Mouse (Mus musculus): Measurements from ENCODE around the gene Plxnd1. TPM values are rescaled to one million over a fixed set of nuclear protein-coding genes. Genes with fewer than 3 reads are reported as not detected.

Gene Plxnd1
- polyA plus RNA-seq, 1 experiment from 2014 or later, result 45.2 TPM

DNA sequence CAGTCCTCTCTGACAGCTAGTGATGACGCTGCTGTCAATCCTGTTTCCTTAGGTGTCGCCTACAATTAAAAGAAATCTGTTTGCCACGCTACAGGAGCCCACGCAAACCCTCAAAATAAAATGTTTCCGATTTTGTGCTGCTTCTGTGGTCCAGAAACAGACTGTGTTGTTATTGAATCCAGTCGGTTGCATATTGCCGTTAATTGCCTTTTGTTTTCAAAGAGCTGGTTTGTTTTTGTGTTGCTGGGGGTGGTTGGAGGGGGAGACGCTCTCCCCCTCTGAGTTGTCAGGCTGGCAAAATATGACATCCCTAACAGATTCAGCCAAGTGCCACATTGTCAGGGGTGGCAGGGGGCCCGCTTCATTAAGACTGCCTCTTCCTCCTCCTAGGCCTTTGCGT, 81.3 kb downstream of the Plxnd1 start:
- Histone ChIP-seq H3K36me3 (ENCODE audit: control insufficient read depth, insufficient read depth, low read length) (no peaks in the 10 kb centered on the region), H3K4me3 (ENCODE audit: low read length) (no peak overlapping the region), H3K27ac (ENCODE audit: low read length) (no peak overlapping the region), H3K9ac (ENCODE audit: low read length) (no peak overlapping the region), H3K27me3 (ENCODE audit: control insufficient read depth, insufficient read depth, low read depth, low read length) (no peaks in the 10 kb centered on the region), H3K9me3 (ENCODE audit: control insufficient read depth, low read length) (no peaks in the 10 kb centered on the region), H3K4me1 (replicated peaks; ENCODE audit: control insufficient read depth, insufficient read depth, low read length) (peaks cover 12% of the 10 kb centered on the region), H3K4me2 (ENCODE audit: low read depth, low read length) (no peak overlapping the region)
- ATAC-seq (ENCODE audit: low read depth), result no peak
- 83% methylated on average over 10 of the region's 10 CpGs for WGBS

DNA sequence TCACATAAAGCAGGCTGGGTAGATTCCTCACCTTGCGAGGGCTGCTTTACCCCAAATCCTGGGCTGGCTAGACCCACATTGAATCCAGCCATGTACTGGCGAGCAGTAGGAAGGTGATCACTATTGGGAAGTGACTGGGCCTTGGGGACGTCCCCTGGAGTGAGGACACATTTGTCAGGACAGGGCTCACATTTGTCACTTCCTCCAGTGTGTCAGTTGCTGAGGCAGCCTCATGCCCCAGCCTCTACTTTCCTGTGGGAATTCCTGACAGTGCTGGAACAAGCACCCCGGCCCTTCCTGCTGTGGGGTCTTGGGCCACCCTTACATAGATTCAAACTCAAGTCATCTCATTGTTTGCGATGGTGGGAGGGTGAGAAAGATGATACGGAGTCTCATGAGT, 83.0 kb downstream of the Plxnd1 start:
- Histone ChIP-seq H3K27me3 (ENCODE audit: control insufficient read depth, insufficient read depth, low read depth, low read length) (no peaks in the 10 kb centered on the region), H3K9me3 (ENCODE audit: control insufficient read depth, low read length) (no peaks in the 10 kb centered on the region), H3K4me1 (replicated peaks; ENCODE audit: control insufficient read depth, insufficient read depth, low read length) (peaks cover 16% of the 10 kb centered on the region), H3K9ac (ENCODE audit: low read length) (no peak overlapping the region; the same call in 1 of the 2 replicates), H3K27ac (ENCODE audit: low read length) (no peak overlapping the region), H3K4me3 (ENCODE audit: low read length) (no peak overlapping the region), H3K4me2 (ENCODE audit: low read depth, low read length) (no peak overlapping the region), H3K36me3 (ENCODE audit: control insufficient read depth, insufficient read depth, low read length) (peaks cover 5% of the 10 kb centered on the region)
- WGBS, result 70% methylated on average over 6 of the region's 6 CpGs
- no peak for ATAC-seq (ENCODE audit: low read depth)

DNA sequence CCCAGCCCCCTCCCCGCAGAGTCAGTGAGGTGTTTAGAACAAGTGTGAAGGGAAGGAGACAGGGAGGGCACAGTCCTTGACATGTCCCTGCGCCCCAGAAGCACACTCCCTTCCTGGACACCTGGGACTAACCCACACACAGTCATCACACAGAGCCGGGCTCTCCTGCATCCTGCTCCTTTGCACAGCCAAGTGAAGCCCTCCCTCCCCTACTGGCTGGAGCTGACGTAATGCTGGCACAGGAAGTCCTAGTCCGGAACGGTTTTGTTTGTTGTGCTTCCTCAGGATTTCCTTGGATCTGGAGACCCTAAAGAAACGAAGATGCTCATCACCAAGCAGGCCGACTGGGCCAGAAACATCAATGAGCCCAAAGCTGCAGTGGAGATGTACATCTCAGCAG, 84.9 kb downstream of the Plxnd1 start:
- 24% methylated on average over 8 of the region's 8 CpGs for WGBS
- Histone ChIP-seq H3K27me3 (ENCODE audit: control insufficient read depth, insufficient read depth, low read depth, low read length) (no peaks in the 10 kb centered on the region), H3K4me1 (replicated peaks; ENCODE audit: control insufficient read depth, insufficient read depth, low read length) (peaks cover 21% of the 10 kb centered on the region), H3K4me2 (ENCODE audit: low read depth, low read length) (no peak overlapping the region), H3K27ac (ENCODE audit: low read length) (peak overlapping the region; percentile 66), H3K9me3 (ENCODE audit: control insufficient read depth, low read length) (no peaks in the 10 kb centered on the region), H3K4me3 (ENCODE audit: low read length) (no peak overlapping the region), H3K36me3 (ENCODE audit: control insufficient read depth, insufficient read depth, low read length) (peaks cover 5% of the 10 kb centered on the region), H3K9ac (ENCODE audit: low read length) (no peak overlapping the region)
- peak; percentile 84 for ATAC-seq (ENCODE audit: low read depth)

DNA sequence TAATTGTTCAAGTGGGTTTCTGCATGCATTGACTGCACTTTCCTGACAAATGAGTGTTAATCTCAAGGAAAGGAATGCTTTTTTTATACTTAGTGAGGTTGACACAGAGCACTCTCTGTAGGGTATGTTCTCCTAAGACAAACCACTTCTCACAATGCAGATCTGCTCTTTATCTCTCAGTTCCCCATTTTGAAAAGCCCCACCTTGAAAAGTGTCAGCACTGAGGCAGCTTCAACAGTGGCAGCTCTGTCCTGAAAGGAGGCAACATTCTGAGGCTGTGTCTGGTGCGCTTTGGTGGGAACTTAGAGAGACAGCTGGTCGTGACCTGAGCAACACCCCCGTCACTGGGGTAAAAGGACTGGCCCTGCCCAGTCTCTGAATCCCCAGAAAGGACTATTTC, 85.8 kb downstream of the Plxnd1 start:
- Histone ChIP-seq H3K4me1 (replicated peaks; ENCODE audit: control insufficient read depth, insufficient read depth, low read length) (peaks cover 27% of the 10 kb centered on the region), H3K9me3 (ENCODE audit: control insufficient read depth, low read length) (no peaks in the 10 kb centered on the region), H3K27me3 (ENCODE audit: control insufficient read depth, insufficient read depth, low read depth, low read length) (no peaks in the 10 kb centered on the region), H3K4me3 (ENCODE audit: low read length) (no peak overlapping the region), H3K4me2 (ENCODE audit: low read depth, low read length) (no peak overlapping the region), H3K36me3 (ENCODE audit: control insufficient read depth, insufficient read depth, low read length) (peaks cover 5% of the 10 kb centered on the region), H3K27ac (ENCODE audit: low read length) (peak overlapping the region; percentile 66), H3K9ac (ENCODE audit: low read length) (no peak overlapping the region)
- ATAC-seq (ENCODE audit: low read depth), result no peak
- WGBS, result 79% methylated on average over 3 of the region's 3 CpGs

DNA sequence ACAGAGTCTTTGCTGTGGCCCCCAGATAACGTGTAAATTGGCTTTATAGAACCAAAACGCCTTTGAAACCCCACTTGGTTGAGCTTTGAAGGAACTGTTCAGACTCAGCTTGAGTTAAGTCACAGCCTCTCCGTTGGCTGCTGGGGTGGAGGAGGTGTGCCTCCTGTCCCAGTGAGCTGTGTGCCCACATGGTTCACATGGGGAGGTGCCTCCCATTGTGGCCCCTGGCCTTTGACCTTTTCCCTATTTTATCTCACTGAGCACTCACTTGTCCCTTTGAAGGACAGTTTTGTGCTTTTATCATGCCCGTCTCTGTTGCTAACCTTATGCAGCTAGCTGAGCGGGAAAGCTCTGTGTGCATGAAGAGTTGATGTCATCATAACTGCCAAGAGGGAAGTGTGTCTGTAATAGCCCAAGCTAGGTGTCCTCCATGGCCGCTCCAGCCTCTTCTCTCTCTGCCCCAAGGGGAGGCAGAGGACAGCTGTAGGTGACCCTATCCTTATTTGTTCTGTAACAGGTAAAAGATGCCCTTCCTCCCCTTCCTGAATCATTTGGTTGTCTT, 86.3 kb downstream of the Plxnd1 start:
- no peak overlapping the region for H3K4me3 ChIP-seq (ENCODE audit: low read length)
- H3K9ac ChIP-seq (ENCODE audit: low read length), result no peak overlapping the region
- H3K36me3 ChIP-seq (ENCODE audit: control insufficient read depth, insufficient read depth, low read length), result peaks cover 5% of the 10 kb centered on the region
- H3K27ac ChIP-seq (ENCODE audit: low read length), result peak overlapping the region; percentile 15; the same call in 1 of the 2 replicates
- ATAC-seq (ENCODE audit: low read depth), result no peak
- H3K9me3 ChIP-seq (ENCODE audit: control insufficient read depth, low read length), result no peaks in the 10 kb centered on the region
- H3K4me2 ChIP-seq (ENCODE audit: low read depth, low read length), result no peak overlapping the region
- peaks cover 27% of the 10 kb centered on the region for H3K4me1 ChIP-seq (replicated peaks; ENCODE audit: control insufficient read depth, insufficient read depth, low read length)
- WGBS, result 35% methylated on average over 6 of the region's 6 CpGs
- no peaks in the 10 kb centered on the region for H3K27me3 ChIP-seq (ENCODE audit: control insufficient read depth, insufficient read depth, low read depth, low read length)

DNA sequence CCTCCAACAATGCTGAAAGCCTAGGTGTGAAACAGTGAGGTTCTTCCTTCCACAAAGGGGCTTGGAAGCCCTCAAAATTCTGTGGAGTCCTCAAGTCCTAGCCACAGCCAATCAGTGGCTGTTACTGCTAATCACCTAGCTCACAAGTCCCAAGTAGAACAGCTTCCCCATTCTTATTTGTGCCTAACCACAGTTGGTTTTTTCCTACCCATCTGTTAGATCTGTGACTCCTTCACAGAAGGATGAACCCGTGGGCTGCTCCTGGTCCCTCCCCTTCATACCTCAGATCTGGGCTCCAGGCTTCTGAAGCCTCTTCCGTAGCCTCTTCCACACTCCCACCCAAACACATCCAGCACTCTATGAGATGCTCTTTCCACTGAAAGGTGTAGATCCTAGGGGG, 87.9 kb downstream of the Plxnd1 start:
- no peak for ATAC-seq (ENCODE audit: low read depth)
- Histone ChIP-seq H3K4me1 (replicated peaks; ENCODE audit: control insufficient read depth, insufficient read depth, low read length) (peaks cover 27% of the 10 kb centered on the region), H3K4me3 (ENCODE audit: low read length) (no peak overlapping the region), H3K36me3 (ENCODE audit: control insufficient read depth, insufficient read depth, low read length) (peaks cover 5% of the 10 kb centered on the region), H3K4me2 (ENCODE audit: low read depth, low read length) (no peak overlapping the region), H3K27ac (ENCODE audit: low read length) (no peak overlapping the region), H3K9me3 (ENCODE audit: control insufficient read depth, low read length) (no peaks in the 10 kb centered on the region), H3K27me3 (ENCODE audit: control insufficient read depth, insufficient read depth, low read depth, low read length) (no peaks in the 10 kb centered on the region), H3K9ac (ENCODE audit: low read length) (no peak overlapping the region)
- WGBS, result 71% methylated on average over 2 of the region's 2 CpGs

DNA sequence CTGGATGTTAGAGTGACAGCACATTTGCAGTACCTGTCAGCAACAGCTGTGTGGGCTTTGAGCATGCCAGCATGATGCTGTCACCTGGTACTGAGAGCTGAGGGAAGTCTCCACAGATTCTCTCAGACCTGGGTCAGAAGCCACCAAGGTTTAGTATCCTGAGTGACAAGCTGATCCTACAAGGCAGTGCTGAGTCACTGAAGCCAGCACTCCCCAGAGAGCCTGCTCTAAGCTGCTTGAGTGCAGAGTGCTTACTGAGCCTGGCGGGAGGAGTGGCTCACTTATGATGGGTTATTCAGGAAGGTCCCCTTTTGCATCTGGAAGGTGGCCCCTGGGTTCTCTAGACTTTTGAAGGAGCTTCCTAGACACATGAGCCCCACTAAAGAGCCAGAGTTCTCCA, 88.3 kb downstream of the Plxnd1 start:
- Histone ChIP-seq H3K4me1 (replicated peaks; ENCODE audit: control insufficient read depth, insufficient read depth, low read length) (peaks cover 27% of the 10 kb centered on the region), H3K4me2 (ENCODE audit: low read depth, low read length) (no peak overlapping the region), H3K4me3 (ENCODE audit: low read length) (no peak overlapping the region), H3K9ac (ENCODE audit: low read length) (no peak overlapping the region), H3K9me3 (ENCODE audit: control insufficient read depth, low read length) (no peaks in the 10 kb centered on the region), H3K36me3 (ENCODE audit: control insufficient read depth, insufficient read depth, low read length) (peaks cover 5% of the 10 kb centered on the region), H3K27me3 (ENCODE audit: control insufficient read depth, insufficient read depth, low read depth, low read length) (no peaks in the 10 kb centered on the region), H3K27ac (ENCODE audit: low read length) (no peak overlapping the region)
- WGBS, result 94% methylated on average over 1 of the region's 1 CpGs
- ATAC-seq (ENCODE audit: low read depth), result no peak

DNA sequence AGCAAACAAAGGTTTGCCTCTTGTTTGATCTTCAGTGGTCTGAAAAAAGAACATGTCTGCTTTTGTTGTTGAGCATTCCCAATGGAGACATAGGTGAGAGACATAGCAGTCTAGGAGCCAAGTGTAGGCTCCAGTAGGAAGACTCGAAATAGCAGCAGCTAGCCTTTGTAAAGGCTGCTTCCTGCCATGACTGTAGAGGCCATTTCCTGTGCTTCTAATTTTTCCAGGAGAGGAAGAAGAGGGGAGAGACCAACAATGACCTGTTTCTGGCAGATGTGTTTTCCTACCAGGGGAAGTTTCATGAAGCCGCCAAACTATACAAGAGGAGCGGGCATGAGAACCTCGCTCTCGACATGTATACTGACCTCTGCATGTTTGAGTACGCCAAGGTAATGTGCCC, 89.2 kb downstream of the Plxnd1 start:
- Histone ChIP-seq H3K4me2 (ENCODE audit: low read depth, low read length) (no peak overlapping the region), H3K36me3 (ENCODE audit: control insufficient read depth, insufficient read depth, low read length) (peaks cover 5% of the 10 kb centered on the region), H3K27ac (ENCODE audit: low read length) (peak overlapping the region; percentile 80), H3K27me3 (ENCODE audit: control insufficient read depth, insufficient read depth, low read depth, low read length) (no peaks in the 10 kb centered on the region), H3K4me3 (ENCODE audit: low read length) (no peak overlapping the region), H3K9me3 (ENCODE audit: control insufficient read depth, low read length) (no peaks in the 10 kb centered on the region), H3K4me1 (replicated peaks; ENCODE audit: control insufficient read depth, insufficient read depth, low read length) (peaks cover 31% of the 10 kb centered on the region), H3K9ac (ENCODE audit: low read length) (no peak overlapping the region)
- ATAC-seq (ENCODE audit: low read depth), result peak; percentile 20; the same call in 1 of the 2 replicates
- WGBS, result 59% methylated on average over 6 of the region's 6 CpGs
